ENCODE assay signal across 13 mouse cellular contexts in the genomic region with DNA sequence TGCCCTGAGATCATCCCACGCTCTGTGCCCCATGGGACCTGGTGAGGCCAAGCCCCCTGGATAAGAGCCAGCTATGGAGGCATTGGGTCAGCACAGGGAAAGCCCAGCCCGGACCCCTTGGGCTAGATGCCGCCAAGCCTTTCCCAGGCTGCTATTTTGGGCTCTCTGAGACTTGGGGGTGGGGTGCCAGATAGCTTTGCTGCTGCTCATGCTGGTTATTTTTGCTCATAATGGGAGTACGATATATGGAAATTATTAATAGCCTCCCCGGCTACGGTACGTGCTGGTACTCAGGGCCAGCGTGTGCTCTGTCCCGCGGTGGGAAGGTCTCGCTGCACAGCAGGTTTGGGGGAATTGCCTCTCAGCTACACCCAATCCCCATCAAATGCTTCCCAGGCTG. TPM values are rescaled to one million over a fixed set of nuclear protein-coding genes. Genes with fewer than 3 reads are reported as not detected.
DNase-seq lines count a peak whose midpoint lies in the region; ATAC-seq lines count a peak whose summit lies in the region.
"Had no signal": no experiment of that assay in that cellular context is flagged by ENCODE, and none has a peak within 500 bp of the region (broad histone marks: within the 10 kb centered on the region; RNA-seq: fewer than 3 reads in every experiment).

No protein-coding gene starts in this region.

- 85% methylated on average over 11 of the region's 11 CpGs for WGBS in hindbrain, embryonic 10.5 days
- WGBS in hindbrain, embryonic 14.5 days: 49% methylated on average over 11 of the region's 11 CpGs
- 18% methylated on average over 11 of the region's 11 CpGs for WGBS in heart, embryonic 16.5 days
- WGBS in stomach, embryonic 16.5 days: 59% methylated on average over 11 of the region's 11 CpGs

- no peak for ATAC-seq in hindbrain, embryonic 14.5 days (ENCODE audit: low FRiP score)
- peak; percentile 91 for ATAC-seq in heart, embryonic 16.5 days (replicated peaks; ENCODE audit: extremely low read depth, insufficient read depth, low FRiP score)
- peak; percentile 52; the same call in 1 of the 2 replicates for ATAC-seq in stomach, embryonic 16.5 days (ENCODE audit: insufficient read depth, low FRiP score)
- ATAC-seq: activated CD4-positive, CD25-positive, alpha-beta regulatory T cell, adult 4 months had no signal

- peaks cover 11% of the 10 kb centered on the region for H3K27me3 ChIP-seq in hindbrain, embryonic 10.5 days (ENCODE audit: insufficient read depth, poor library complexity, severe bottlenecking)
- H3K27me3 ChIP-seq in hindbrain, embryonic 14.5 days (ENCODE audit: control insufficient read depth, insufficient read depth, low read length): no peaks in the 10 kb centered on the region
- no peaks in the 10 kb centered on the region for H3K27me3 ChIP-seq in heart, embryonic 16.5 days (ENCODE audit: control insufficient read depth, insufficient read depth, low read length)
- no peaks in the 10 kb centered on the region for H3K27me3 ChIP-seq in stomach, embryonic 16.5 days (ENCODE audit: control insufficient read depth, insufficient read depth, low read length)
- H3K27me3 ChIP-seq: CH12.LX; limb, embryonic 15.5 days had no signal

- H3K4me2 ChIP-seq in hindbrain, embryonic 14.5 days (replicated peaks): no peak overlapping the region
- peak overlapping the region; percentile 29 for H3K4me2 ChIP-seq in heart, embryonic 16.5 days (ENCODE audit: low read depth, low read length)
- no peak overlapping the region for H3K4me2 ChIP-seq in stomach, embryonic 16.5 days (ENCODE audit: low read depth, low read length)
- H3K4me2 ChIP-seq: limb, embryonic 15.5 days had no signal

- no peak for DNase-seq in hindbrain, embryonic 10.5 days (ENCODE audit: low spot score)
- no peak for DNase-seq in hindbrain, embryonic 14.5 days (ENCODE audit: low spot score)
- DNase-seq in right cerebral cortex, postnatal 14 days: peak; percentile 21
- no peak for DNase-seq in right cerebral cortex, postnatal 10 days (ENCODE audit: low spot score in 2 of 2)
- DNase-seq in urinary bladder, postnatal 14 days (ENCODE audit: low spot score): no peak
- no peak for DNase-seq in urinary bladder, postnatal 36 days (ENCODE audit: low spot score in 2 of 2)
- DNase-seq: cerebellum, postnatal 14 days had no signal

- peaks cover 82% of the 10 kb centered on the region for H3K4me1 ChIP-seq in hindbrain, embryonic 10.5 days (replicated peaks)
- peaks cover 30% of the 10 kb centered on the region for H3K4me1 ChIP-seq in hindbrain, embryonic 14.5 days (replicated peaks; ENCODE audit: control insufficient read depth, insufficient read depth, low read length)
- H3K4me1 ChIP-seq in heart, embryonic 16.5 days (ENCODE audit: control insufficient read depth, insufficient read depth, low read length): peaks cover 23% of the 10 kb centered on the region
- peaks cover 26% of the 10 kb centered on the region; the same call in 1 of the 2 replicates for H3K4me1 ChIP-seq in stomach, embryonic 16.5 days (ENCODE audit: control insufficient read depth, insufficient read depth, low read length)

- no peaks in the 10 kb centered on the region for H3K36me3 ChIP-seq in hindbrain, embryonic 10.5 days
- no peaks in the 10 kb centered on the region for H3K36me3 ChIP-seq in hindbrain, embryonic 14.5 days (replicated peaks; ENCODE audit: control insufficient read depth, insufficient read depth)
- H3K36me3 ChIP-seq in heart, embryonic 16.5 days (ENCODE audit: control insufficient read depth, insufficient read depth): no peaks in the 10 kb centered on the region
- H3K36me3 ChIP-seq in stomach, embryonic 16.5 days (ENCODE audit: control insufficient read depth, insufficient read depth, low read length): no peaks in the 10 kb centered on the region
- H3K36me3 ChIP-seq: limb, embryonic 15.5 days had no signal

- H3K4me3 ChIP-seq in hindbrain, embryonic 10.5 days: no peak overlapping the region
- no peak overlapping the region for H3K4me3 ChIP-seq in hindbrain, embryonic 14.5 days (replicated peaks; ENCODE audit: low read length)
- no peak overlapping the region for H3K4me3 ChIP-seq in heart, embryonic 16.5 days (ENCODE audit: low read length)
- H3K4me3 ChIP-seq in stomach, embryonic 16.5 days (replicated peaks; ENCODE audit: low read length): no peak overlapping the region
- H3K4me3 ChIP-seq: limb, embryonic 15.5 days had no signal

- H3K9me3 ChIP-seq in hindbrain, embryonic 10.5 days: no peaks in the 10 kb centered on the region
- H3K9me3 ChIP-seq in hindbrain, embryonic 14.5 days (ENCODE audit: control insufficient read depth, low read length): no peaks in the 10 kb centered on the region
- H3K9me3 ChIP-seq in heart, embryonic 16.5 days (replicated peaks; ENCODE audit: control insufficient read depth, low read length): no peaks in the 10 kb centered on the region
- no peaks in the 10 kb centered on the region for H3K9me3 ChIP-seq in stomach, embryonic 16.5 days (replicated peaks; ENCODE audit: control insufficient read depth, low read length)
- H3K9me3 ChIP-seq: limb, embryonic 15.5 days had no signal

- peak overlapping the region; percentile 95 for H3K27ac ChIP-seq in hindbrain, embryonic 10.5 days
- H3K27ac ChIP-seq in hindbrain, embryonic 14.5 days: no peak overlapping the region
- H3K27ac ChIP-seq in heart, embryonic 16.5 days (ENCODE audit: low read length): peak overlapping the region; percentile 98
- peak overlapping the region; percentile 66; the same call in 1 of the 2 replicates for H3K27ac ChIP-seq in stomach, embryonic 16.5 days (ENCODE audit: low read length)
- H3K27ac ChIP-seq: limb, embryonic 15.5 days had no signal

- H3K9ac ChIP-seq in hindbrain, embryonic 14.5 days: no peak overlapping the region
- peak overlapping the region; percentile 63 for H3K9ac ChIP-seq in heart, embryonic 16.5 days (ENCODE audit: low read length)
- no peak overlapping the region for H3K9ac ChIP-seq in stomach, embryonic 16.5 days (ENCODE audit: low read length)
- H3K9ac ChIP-seq: limb, embryonic 15.5 days had no signal

RNA-seq across cellular contexts. Expression of a gene that starts 33.1 kb away (rescaled TPM):
- 0.22 and 0.38 TPM in 2 replicates for polyA plus RNA-seq in hindbrain, embryonic 10.5 days (2016; fragmentation: Nextera tagmentation; extraction: Ambion mirVana)
- not detected in 2 replicates for polyA plus RNA-seq in hindbrain, embryonic 14.5 days (2014; fragmentation: Nextera tagmentation; extraction: Ambion mirVana)
- polyA plus RNA-seq in heart, embryonic 16.5 days (2015; fragmentation: Nextera tagmentation; extraction: Ambion mirVana): 0.19 TPM in 1 of 2 replicates, not detected in the other
- 8.1 and 8.8 TPM in 2 replicates for polyA plus RNA-seq in stomach, embryonic 16.5 days (2015; fragmentation: Nextera tagmentation; extraction: Ambion mirVana)
- polyA plus RNA-seq: frontal cortex, adult 2 months had no signal

RNA-seq across cellular contexts. Expression of a gene that starts 48.0 kb away (rescaled TPM):
- polyA plus RNA-seq in hindbrain, embryonic 10.5 days (2016; fragmentation: Nextera tagmentation; extraction: Ambion mirVana): not detected in 2 replicates
- 0.21 TPM in 1 of 2 replicates, not detected in the other for polyA plus RNA-seq in hindbrain, embryonic 14.5 days (2014; fragmentation: Nextera tagmentation; extraction: Ambion mirVana)
- polyA plus RNA-seq in heart, embryonic 16.5 days (2015; fragmentation: Nextera tagmentation; extraction: Ambion mirVana): 0.30 TPM in 1 of 2 replicates, not detected in the other
- 2.5 and 2.6 TPM in 2 replicates for polyA plus RNA-seq in stomach, embryonic 16.5 days (2015; fragmentation: Nextera tagmentation; extraction: Ambion mirVana)
- polyA plus RNA-seq: activated CD4-positive, CD25-positive, alpha-beta regulatory T cell, adult 4 months; limb, embryonic 15.5 days had no signal

RNA-seq across cellular contexts. Expression of a gene that starts 52.5 kb away (rescaled TPM):
- polyA plus RNA-seq in hindbrain, embryonic 10.5 days (2016; fragmentation: Nextera tagmentation; extraction: Ambion mirVana): 77.4 and 108 TPM in 2 replicates
- polyA plus RNA-seq in hindbrain, embryonic 14.5 days (2014; fragmentation: Nextera tagmentation; extraction: Ambion mirVana): 15.6 and 19.9 TPM in 2 replicates
- 16.2 and 18.1 TPM in 2 replicates for polyA plus RNA-seq in heart, embryonic 16.5 days (2015; fragmentation: Nextera tagmentation; extraction: Ambion mirVana)
- 9.9 and 11.0 TPM in 2 replicates for polyA plus RNA-seq in stomach, embryonic 16.5 days (2015; fragmentation: Nextera tagmentation; extraction: Ambion mirVana)
